Mouse (Mus musculus) bone marrow, adult 2 months (tissue): Measurements from ENCODE around the gene Vdr. TPM values are rescaled to one million over a fixed set of nuclear protein-coding genes. Genes with fewer than 3 reads are reported as not detected.
A peak's percentile ranks its signal among the peaks of the same experiment; 100 is the strongest.

ENCODE experiments used
- H3K27ac ChIP-seq: fragments of 200-500 bp; 2 replicates; pipeline ENCODE4 v1.5.1; 2012; ENCODE audit warnings: low read depth, mild to moderate bottlenecking, control low read depth, inconsistent platforms, low read length; ENCODE audit not compliant: control insufficient read depth, poor library complexity, insufficient read depth
- H3K4me1 ChIP-seq: fragments of 200-500 bp; 2 replicates; pipeline ENCODE4 v1.6.1; 2011; ENCODE audit warnings: low read length; ENCODE audit not compliant: control insufficient read depth, insufficient read depth
- H3K4me3 ChIP-seq: fragments of 200-500 bp; replicated peaks from 2 replicates; pipeline ENCODE3; 2011; ENCODE audit warnings: mild to moderate bottlenecking, low read depth, low read length, control low read depth; ENCODE audit not compliant: control insufficient read depth
- CTCF ChIP-seq: fragments of 200-500 bp; IDR thresholded peaks from 2 replicates; pipeline ENCODE4 v1.5.1; 2011; ENCODE audit warnings: low read length, control low read depth; ENCODE audit not compliant: control insufficient read depth, insufficient read depth
- POLR2A ChIP-seq: fragments of 200-500 bp; IDR thresholded peaks from 2 replicates; pipeline ENCODE4 v1.6.1; 2011; ENCODE audit warnings: low read depth, mild to moderate bottlenecking, control low read depth, low read length, borderline replicate concordance; ENCODE audit not compliant: control insufficient read depth
- WGBS: fragments of 180-500 bp; shearing (Covaris S2); methylation state at CpG from one replicate; pipeline ENCODE4 v1.1.7; 2018; 5-methylcytosine and 5-hydroxymethylcytosine counted together
- polyA plus RNA-seq: library from polyadenylated mRNA; stranded (reverse); fragments of >200 nt; gene quantifications from 2 replicates; pipeline ENCODE4 v1.2.4, GENCODE M21; 2011; ENCODE audit warnings: low replicate concordance; ENCODE audit not compliant: missing spikeins, insufficient read depth, insufficient read length

The Vdr gene
- polyA plus RNA-seq, 1 experiment: 1.5 TPM

- WGBS: 8% methylated on average over 9 of the region's 9 CpGs
- Histone ChIP-seq H3K4me3 (no peak overlapping the region), H3K4me1 (no peaks in the 10 kb centered on the region; the same call in 1 of the 2 replicates), H3K27ac (no peak overlapping the region)
- TF ChIP-seq CTCF: no peak
- TF ChIP-seq POLR2A: no peak
Measured at GRCm38 (mm10) chr15:97914331-97914747, 3.9 kb upstream of the Vdr start.

GRCm38 (mm10) chr15:97907801-97908751 lies 2.4 kb downstream of the Vdr start:
- under 1% methylated on average over 59 of the region's 59 CpGs for WGBS

GRCm38 (mm10) chr15:97907202-97907601 lies 3.2 kb downstream of the Vdr start:
- 0% methylated on average over 5 of the region's 5 CpGs for WGBS
- no peak overlapping the region for H3K27ac ChIP-seq
- H3K4me1 ChIP-seq: peaks cover 1% of the 10 kb centered on the region; the same call in 1 of the 2 replicates
- TF ChIP-seq POLR2A (no peak), CTCF (no peak)
- no peak overlapping the region for H3K4me3 ChIP-seq

More at GRCm38 (mm10) chr15:97907801-97908751, 2.4 kb downstream of the Vdr start:
- TF ChIP-seq CTCF (no peak), POLR2A (peak; percentile 26; the same call in 1 of the 2 replicates)
- Histone ChIP-seq H3K4me3 (peak overlapping the region; percentile 29), H3K27ac (no peak overlapping the region; the same call in 1 of the 2 replicates), H3K4me1 (peaks cover 1% of the 10 kb centered on the region; the same call in 1 of the 2 replicates)

GRCm38 (mm10) chr15:97905281-97905680 lies 5.1 kb downstream of the Vdr start:
- Histone ChIP-seq H3K4me1 (peaks cover 1% of the 10 kb centered on the region; the same call in 1 of the 2 replicates), H3K27ac (no peak overlapping the region), H3K4me3 (no peak overlapping the region)
- WGBS: 81% methylated on average over 6 of the region's 6 CpGs
- TF ChIP-seq CTCF: no peak

- H3K27ac ChIP-seq: no peak overlapping the region
- H3K4me3 ChIP-seq: no peak overlapping the region
- 67% methylated on average over 11 of the region's 11 CpGs for WGBS
- peaks cover 1% of the 10 kb centered on the region; the same call in 1 of the 2 replicates for H3K4me1 ChIP-seq
- TF ChIP-seq CTCF (no peak), POLR2A (no peak)
Measured at GRCm38 (mm10) chr15:97904339-97904991, 6.0 kb downstream of the Vdr start.

GRCm38 (mm10) chr15:97903261-97904009 lies 7.0 kb downstream of the Vdr start:
- 89% methylated on average over 15 of the region's 15 CpGs for WGBS
- H3K4me3 ChIP-seq: no peak overlapping the region
- H3K27ac ChIP-seq: no peak overlapping the region

GRCm38 (mm10) chr15:97900991-97901390 lies 9.4 kb downstream of the Vdr start:
- 84% methylated on average over 9 of the region's 9 CpGs for WGBS
- Histone ChIP-seq H3K4me3 (no peak overlapping the region), H3K27ac (no peak overlapping the region), H3K4me1 (no peaks in the 10 kb centered on the region)
- no peak for TF ChIP-seq CTCF

More at GRCm38 (mm10) chr15:97903261-97904009, 7.0 kb downstream of the Vdr start:
- peaks cover 1% of the 10 kb centered on the region; the same call in 1 of the 2 replicates for H3K4me1 ChIP-seq
- TF ChIP-seq POLR2A: no peak
- TF ChIP-seq CTCF: no peak
